Mouse (Mus musculus) adipocyte (in vitro differentiated cells): Measurements from ENCODE around the gene Ilk.

Experiments
- DNase-seq: peaks from one replicate; pipeline ENCODE4 v3.0.0-alpha.2; 2016; ENCODE audit warnings: low spot score

Gene Ilk

DNA sequence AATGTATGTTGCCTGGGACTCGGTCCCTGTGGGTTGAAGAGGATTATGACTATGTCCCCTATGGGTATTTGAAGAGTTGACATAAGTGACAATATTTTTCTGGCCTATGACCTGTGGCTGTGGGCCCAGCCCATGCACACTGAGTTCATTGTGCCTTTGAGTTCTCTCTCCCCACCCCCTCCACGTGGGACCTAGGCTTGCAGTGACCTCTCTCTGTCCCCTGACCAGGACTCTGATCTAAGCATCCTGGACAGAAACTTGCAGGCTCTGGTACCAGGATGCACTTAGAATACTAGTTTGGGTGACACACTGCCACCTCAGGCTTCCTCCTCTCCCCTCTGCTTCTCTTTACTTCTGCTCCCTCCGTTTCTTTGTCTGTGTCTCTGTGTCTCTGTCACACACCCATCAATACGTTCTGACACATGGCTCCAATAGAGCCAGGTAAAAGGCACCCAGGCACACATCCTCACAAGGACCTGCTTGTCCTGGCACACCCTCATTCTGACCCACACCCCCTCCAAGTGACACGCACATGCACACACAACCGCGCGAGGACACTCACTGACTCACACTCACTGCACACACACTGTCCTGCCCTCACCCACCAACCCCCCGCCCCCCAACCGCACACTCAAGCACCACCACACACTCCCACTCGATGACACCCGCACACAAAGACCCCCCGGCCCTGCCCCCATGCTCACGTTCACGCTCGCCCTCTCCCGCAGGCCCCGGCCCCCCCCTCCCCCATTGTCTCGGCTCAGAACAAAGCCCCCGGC lies 50.3 kb downstream of the Ilk start:
- no peak for DNase-seq

DNA sequence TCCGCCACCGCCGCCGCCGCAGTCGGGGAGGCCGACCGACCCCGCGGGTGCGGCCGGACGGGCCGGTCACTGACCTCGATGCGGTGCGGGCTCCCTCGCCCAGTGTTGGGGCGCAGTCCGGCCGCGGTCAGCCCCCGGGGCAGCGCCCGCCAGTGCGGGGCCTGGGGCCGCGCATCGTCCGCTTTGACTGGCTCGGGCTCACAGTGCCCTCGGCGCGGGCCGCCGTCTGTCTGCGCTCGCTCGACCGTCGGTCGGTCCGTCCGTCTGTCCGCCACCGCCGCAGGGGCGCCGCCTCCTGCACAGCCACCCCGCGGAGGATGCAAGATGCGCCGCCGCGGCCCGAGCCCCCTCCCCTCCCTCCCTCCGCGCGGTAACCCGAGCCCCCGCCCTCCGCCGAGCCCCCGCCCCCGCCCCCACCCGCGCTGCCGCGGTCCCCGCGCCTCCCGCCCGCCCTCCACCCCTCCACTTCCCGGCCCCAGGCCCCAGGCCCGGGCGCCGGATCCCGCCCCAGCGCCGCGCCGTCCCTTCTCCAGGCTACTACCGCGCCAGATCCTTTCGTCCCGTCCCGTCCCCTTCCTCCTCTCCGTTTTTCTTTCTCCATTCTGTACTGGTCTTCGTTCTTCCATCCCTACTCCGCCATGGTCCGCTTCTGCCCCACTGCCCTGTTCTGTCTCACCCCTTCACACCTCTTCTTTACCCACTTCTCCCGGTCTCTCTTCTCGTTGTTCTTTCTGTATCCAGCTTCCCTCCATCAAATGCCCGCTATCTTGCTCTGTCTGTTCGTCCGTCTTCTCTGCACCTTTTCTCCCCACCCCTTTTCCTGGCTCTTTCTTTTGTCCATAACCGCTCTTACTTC lies 51.1 kb downstream of the Ilk start, which contains the start of gene Dchs1:
TSS of gene Dchs1 (minus strand) at position 370 of the 856 bp plus-strand sequence.
- DNase-seq, result no peak

DNA sequence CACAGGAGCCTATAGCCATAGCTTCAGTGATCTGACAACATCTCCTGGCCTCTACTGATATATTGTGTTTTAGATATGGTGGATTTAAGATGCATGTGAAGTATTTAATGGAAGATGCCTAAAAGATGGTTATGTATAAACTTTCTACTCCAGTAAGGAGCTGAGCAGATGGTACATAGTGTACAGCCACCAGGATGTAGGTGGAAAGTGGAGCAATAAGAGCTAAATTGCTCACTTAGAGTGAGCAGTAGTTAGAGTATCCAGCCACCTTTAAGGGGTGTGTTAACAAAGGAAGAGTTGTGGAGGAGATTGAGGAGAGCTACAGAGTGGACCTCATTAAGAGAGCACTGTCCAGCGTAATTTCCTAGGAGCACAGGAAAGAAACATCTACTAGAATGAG lies 54.8 kb downstream of the Ilk start:
- no peak for DNase-seq
